Mouse (Mus musculus) stomach, postnatal 0 days (tissue): ENCODE results near the gene Cacnb4.

Source experiments
- CTCF ChIP-seq: IDR thresholded peaks from 2 replicates; pipeline ENCODE4 v1.5.1; 2016; ENCODE audit warnings: antibody characterized with exemption, low read depth, mild to moderate bottlenecking, moderate library complexity
- EP300 ChIP-seq: optimal IDR thresholded peaks from 2 replicates; pipeline ENCODE3; 2016; ENCODE audit warnings: antibody characterized with exemption

DNA sequence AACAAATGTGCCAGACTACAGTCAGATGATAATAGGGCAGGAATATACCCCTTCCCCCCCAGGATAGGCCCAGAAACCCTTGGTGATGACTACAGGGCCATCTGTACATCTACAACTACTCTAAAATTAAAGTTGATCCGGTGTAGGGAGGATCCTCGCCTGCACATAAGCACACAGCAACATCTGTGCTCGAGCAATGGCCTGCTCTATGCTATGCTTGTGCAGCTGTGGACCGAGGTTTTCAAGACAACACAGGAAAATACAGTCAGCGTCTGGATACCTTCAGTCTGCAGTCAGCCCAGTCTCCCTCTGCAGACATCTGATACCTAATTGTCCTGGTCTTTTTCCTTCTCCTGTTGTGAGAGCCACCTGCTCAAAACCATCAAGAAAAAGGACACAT lies 83.4 kb downstream of the Cacnb4 start:
- no peak for TF ChIP-seq CTCF
- TF ChIP-seq EP300, result no peak
